Mouse (Mus musculus) adrenal gland, postnatal 14 days (tissue): ENCODE results near the gene Pcyt2. TPM values are rescaled to one million over a fixed set of nuclear protein-coding genes. Genes with fewer than 3 reads are reported as not detected.
A peak's percentile ranks its signal among the peaks of the same experiment; 100 is the strongest.

Experiments
- DNase-seq: peaks from one replicate; pipeline ENCODE4 v3.0.0; 2021; ENCODE audit warnings: mixed read lengths
- total RNA-seq: library from RNA; stranded (reverse); gene quantifications from 2 replicates; pipeline ENCODE4 v1.2.3, GENCODE M21; 2021

Gene Pcyt2
- total RNA-seq, 1 experiment from 2014 or later = 187 TPM

GRCm38 (mm10) chr11:120582268-120582981, 35.3 kb downstream of the Pcyt2 start:
- DNase-seq = peak; percentile 53

GRCm38 (mm10) chr11:120581490-120582267, 36.1 kb downstream of the Pcyt2 start, which contains the start of gene Arhgdia:
Arhgdia (minus strand) TSS chr11:120581624.
- DNase-seq = peak; percentile 95

- DNase-seq = peak; percentile 51
Observed at GRCm38 (mm10) chr11:120580871-120581331, 36.8 kb downstream of the Pcyt2 start.

GRCm38 (mm10) chr11:120580190-120580589, 37.5 kb downstream of the Pcyt2 start:
- DNase-seq = peak; percentile 12

- DNase-seq = peak; percentile 81
Observed at GRCm38 (mm10) chr11:120579316-120580107, 38.2 kb downstream of the Pcyt2 start.

GRCm38 (mm10) chr11:120578694-120579243, 39.0 kb downstream of the Pcyt2 start:
- DNase-seq = peak; percentile 21

GRCm38 (mm10) chr11:120578024-120578693, 39.6 kb downstream of the Pcyt2 start:
- peak; percentile 14 for DNase-seq

GRCm38 (mm10) chr11:120577211-120578023, 40.3 kb downstream of the Pcyt2 start:
- DNase-seq = peak; percentile 52

GRCm38 (mm10) chr11:120576365-120576981, 41.3 kb downstream of the Pcyt2 start:
- DNase-seq = no peak

GRCm38 (mm10) chr11:120575940-120576339, 41.8 kb downstream of the Pcyt2 start:
- DNase-seq = no peak

- DNase-seq = no peak
Observed at GRCm38 (mm10) chr11:120575046-120575445, 42.7 kb downstream of the Pcyt2 start.

- no peak for DNase-seq
Observed at GRCm38 (mm10) chr11:120574278-120574600, 43.5 kb downstream of the Pcyt2 start.

GRCm38 (mm10) chr11:120573585-120574277, 44.0 kb downstream of the Pcyt2 start:
- DNase-seq = no peak

GRCm38 (mm10) chr11:120572752-120573584, 44.8 kb downstream of the Pcyt2 start, which contains the start of gene P4hb:
P4hb (minus strand) TSS chr11:120573253.
- DNase-seq = peak; percentile 100

GRCm38 (mm10) chr11:120572417-120572751, 45.4 kb downstream of the Pcyt2 start:
- no peak for DNase-seq

GRCm38 (mm10) chr11:120571754-120572416, 45.9 kb downstream of the Pcyt2 start:
- no peak for DNase-seq

GRCm38 (mm10) chr11:120571122-120571521, 46.6 kb downstream of the Pcyt2 start:
- no peak for DNase-seq

- no peak for DNase-seq
Observed at GRCm38 (mm10) chr11:120568324-120568723, 49.4 kb downstream of the Pcyt2 start.
